Mouse (Mus musculus) adrenal gland, postnatal 10 days (tissue): ENCODE results near the gene 6430548M08Rik. TPM values are rescaled to one million over a fixed set of nuclear protein-coding genes. Genes with fewer than 3 reads are reported as not detected.

Experiments used
- DNase-seq: peaks from one replicate; pipeline ENCODE4 v3.0.0; 2021; ENCODE audit warnings: mixed read lengths
- total RNA-seq, 2 experiments: library from RNA; stranded (reverse); gene quantifications; 2 replicates each; pipeline ENCODE4 v1.2.3; 2021

6430548M08Rik gene
- total RNA-seq, 2 experiments from 2014 or later = 39.7 to 41.9 TPM

GRCm38 (mm10) chr8:120181861-120182414 is 68.0 kb downstream of the 6430548M08Rik start:
- DNase-seq = no peak

DNA sequence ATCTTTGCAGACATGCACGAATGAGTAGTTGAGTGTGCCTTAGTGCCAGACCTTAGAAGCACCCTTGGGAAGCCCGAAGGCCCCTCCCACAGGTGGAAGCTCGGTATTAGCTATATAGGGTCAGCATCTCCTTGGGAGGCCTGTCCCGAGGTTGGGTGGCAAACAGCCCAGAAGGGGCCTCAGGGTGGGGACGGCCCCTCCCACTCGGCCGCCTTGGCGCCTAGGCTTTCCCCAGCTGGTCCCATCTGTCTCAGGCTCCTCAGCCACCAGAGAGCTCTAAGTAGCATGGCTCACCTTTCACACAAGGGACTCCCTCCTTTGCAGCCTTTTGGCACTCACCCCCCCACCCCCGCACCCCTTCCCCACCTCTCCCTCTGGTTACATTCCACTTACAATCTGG is 70.4 kb downstream of the 6430548M08Rik start:
- DNase-seq = no peak

DNA sequence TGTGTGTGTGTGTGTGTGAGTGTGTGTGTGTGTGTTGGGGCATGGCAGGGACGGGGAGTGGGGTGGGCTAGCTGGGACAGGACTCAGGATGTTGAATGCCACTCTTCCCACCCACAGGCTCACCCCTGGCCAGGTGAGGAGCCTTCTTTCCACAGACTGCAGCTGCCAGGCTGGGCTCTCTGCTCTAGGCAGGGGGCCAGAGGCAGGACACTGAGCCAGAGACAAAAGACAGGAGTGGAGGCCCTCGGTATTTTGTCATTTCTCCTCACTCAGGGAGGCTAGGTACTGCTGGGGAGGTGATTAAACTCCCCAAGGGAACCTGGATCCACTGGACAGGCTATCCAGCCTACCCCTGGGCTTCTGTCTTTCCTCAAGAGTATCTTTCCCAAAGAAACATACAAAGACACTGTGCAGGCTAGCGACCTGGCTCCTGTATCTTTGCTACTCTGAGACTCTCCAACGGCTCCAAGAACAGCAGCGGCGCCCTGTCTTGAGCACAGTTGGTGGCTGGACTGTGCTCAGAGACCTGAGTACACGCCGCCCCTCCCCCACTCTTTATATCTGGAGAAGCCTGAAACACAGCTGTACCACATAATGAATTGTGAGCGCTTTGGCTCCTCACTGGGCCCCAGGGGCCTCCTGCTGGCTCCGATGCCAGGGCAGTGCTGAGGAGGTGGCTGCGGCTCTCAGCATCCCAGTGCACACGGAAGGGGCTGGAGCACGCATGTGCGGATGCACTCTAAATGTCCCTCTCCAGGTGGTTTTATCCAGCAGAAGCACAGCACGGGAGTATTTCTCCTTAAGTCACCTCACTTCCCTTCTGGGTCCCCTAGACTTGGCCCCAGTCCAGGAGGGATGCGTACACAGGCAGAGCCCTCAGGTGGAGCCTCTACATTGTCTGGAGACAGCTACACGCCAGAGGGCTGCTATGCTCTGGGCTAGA is 71.2 kb downstream of the 6430548M08Rik start:
- DNase-seq = peak; percentile 69

GRCm38 (mm10) chr8:120186454-120186853 is 72.5 kb downstream of the 6430548M08Rik start:
- DNase-seq = peak; percentile 69

DNA sequence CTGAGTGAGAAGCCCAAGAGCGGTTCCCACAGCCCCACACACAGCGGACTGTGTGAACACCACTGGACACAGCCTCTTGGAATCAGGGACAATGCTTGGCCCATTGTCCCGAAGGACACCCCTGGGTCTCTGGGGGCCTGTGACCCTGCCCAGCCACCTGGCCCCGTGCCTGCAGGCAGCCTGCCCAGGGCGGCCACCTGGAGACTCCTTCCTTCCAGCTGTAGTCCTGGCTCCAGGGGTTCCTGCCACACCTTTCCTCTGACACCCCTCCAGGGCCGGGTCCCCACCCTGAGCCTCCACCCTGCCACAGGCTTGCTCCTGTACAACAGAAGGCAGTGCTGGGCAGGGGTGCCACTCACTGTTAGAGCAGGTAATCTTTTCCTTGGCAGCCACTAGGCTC is 74.6 kb downstream of the 6430548M08Rik start:
- peak; percentile 87 for DNase-seq

- DNase-seq = peak; percentile 55
These were observed 75.5 kb downstream of the 6430548M08Rik start for GRCm38 (mm10) chr8:120189440-120189839.

DNA sequence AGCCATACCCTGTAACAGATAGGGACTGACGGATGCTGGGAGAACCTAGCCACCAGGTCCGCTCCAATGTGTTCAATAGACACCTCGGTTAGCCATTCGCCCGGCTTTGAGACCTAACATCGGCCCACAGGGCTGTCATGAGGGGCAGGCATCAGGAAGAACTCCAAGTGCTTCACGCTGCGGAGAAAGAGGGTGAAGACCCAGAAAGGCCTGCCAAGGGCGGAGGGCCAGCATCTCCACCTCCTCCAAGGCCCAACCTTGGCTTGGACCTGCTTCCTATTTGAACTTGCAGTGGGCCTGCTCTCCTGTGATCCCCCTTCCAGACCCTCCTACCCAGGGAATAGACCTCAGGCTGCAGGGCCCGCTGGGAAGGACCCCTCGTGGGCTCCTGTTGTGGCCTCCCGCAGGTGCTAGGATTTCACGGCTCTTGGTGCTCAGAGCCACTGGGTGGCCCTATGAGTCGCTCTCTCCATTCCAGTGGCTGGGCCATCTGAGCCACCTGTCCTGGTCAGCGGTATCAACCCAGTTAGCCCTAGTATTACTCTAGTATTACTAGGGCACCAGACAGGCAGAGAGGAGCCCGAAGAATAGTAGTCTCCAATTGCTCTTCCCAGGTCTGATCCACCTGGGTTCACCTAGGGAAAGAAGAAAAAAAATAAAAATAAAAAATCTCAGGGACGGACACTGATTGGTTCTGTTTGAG is 76.3 kb downstream of the 6430548M08Rik start:
- DNase-seq = no peak

DNA sequence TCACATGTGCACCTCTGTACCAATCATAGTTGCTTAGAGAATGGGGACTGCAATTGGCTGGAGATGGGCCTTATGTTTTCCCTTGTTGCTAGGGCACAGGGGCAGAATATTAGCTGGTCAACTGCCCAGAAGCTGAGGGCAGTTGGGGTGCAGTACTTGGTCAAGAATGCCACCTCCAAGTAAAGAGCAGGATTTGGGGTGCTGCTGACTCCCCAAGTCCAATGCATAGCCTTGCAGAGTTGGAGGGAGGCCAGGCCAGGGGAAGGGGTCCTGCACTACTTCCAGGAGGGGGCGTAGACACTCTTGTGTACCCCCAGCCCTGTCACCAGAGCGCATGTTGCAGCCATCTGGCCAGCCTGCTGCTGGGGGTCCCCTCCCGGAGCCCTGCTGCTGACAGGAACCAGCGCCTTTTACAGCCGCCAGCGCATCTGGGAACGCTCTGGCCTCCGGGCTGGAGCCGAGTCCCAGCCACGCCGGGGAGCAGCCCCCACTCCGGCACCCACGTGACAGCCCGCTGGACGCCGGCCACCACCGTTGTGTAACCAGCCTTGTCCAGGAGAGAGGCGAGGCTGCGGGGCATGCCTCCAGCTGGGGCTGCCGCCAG is 77.0 kb downstream of the 6430548M08Rik start:
- DNase-seq = peak; percentile 99

GRCm38 (mm10) chr8:120191633-120192032 is 77.7 kb downstream of the 6430548M08Rik start:
- no peak for DNase-seq

- no peak for DNase-seq
These were observed 78.2 kb downstream of the 6430548M08Rik start for GRCm38 (mm10) chr8:120192118-120192517.

GRCm38 (mm10) chr8:120201351-120201750 is 87.4 kb downstream of the 6430548M08Rik start:
- DNase-seq = no peak

GRCm38 (mm10) chr8:120202546-120202945 is 88.6 kb downstream of the 6430548M08Rik start:
- no peak for DNase-seq

DNA sequence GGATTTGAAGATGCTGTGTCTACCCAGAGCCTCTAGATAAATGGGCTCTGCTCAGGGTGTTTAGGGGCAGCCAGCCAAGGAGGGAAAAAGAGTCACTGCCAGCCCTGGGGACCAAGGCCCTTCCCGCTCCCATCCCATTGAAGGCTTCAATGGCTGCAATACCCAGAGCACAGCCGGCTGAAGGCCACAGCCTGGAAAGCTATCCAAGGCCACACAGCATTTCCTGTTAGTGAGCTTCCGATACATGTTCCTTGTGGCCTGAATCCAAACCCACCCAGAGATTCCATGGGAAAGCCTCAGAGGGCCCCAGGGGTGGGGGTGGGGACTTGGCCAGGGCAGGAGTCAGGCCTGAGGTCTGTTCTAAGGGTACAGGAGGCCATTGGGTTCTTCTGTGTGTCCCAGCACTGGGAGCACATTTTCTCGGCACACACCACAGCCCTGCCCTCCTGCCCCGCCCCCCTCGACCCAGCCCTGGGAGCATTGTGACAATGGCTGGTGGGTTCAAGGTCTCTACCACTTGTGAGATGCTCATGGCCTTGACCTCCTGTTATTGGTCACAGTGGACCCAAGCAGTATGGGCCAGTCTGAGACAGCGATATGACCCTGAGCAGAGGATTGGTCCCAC is 90.9 kb downstream of the 6430548M08Rik start:
- peak; percentile 87 for DNase-seq

GRCm38 (mm10) chr8:120205916-120206315 is 92.0 kb downstream of the 6430548M08Rik start:
- peak; percentile 37 for DNase-seq

DNA sequence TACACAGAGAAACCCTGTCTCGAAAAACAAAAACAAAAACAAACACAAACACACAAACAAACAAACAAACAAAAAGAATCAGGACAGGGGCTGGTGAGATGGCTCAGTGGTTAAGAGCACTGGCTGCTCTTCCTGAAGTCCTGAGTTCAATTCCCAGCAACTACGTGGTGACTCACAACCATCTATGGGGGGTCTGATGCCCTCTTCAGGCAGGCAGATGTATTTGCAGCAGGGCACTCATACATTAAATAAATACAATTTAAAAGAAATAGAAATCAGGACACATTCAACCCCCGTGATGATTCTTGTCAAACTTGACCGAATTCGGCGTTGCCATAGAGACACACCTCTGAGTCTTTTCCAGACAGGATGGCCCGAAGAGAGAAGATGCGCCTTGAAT is 93.4 kb downstream of the 6430548M08Rik start:
- DNase-seq = no peak

- no peak for DNase-seq
These were observed 94.2 kb downstream of the 6430548M08Rik start for GRCm38 (mm10) chr8:120208113-120208512.

DNA sequence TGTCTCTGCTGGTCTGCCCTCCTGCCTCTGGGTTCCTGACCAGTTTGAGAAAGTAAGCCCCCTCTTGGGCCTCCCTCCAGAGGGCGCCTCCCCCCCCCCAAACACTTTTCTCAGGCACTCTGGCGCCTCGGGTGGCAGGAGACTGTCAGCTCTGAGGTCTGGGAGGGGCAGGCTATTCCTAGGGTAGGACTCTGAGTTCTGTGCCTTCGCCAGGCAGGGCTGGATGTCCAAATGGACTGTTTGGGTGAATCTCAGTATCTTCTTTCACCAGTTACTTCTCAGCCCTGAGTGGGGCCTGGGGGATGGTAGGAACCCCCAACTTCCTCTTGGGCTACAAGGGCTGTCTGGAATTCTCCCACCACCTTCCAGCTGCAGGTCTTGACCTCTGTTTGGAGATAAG is 97.4 kb downstream of the 6430548M08Rik start:
- DNase-seq = no peak

GRCm38 (mm10) chr8:120212596-120212995 is 98.6 kb downstream of the 6430548M08Rik start:
- DNase-seq = no peak

- no peak for DNase-seq
These were observed 99.3 kb downstream of the 6430548M08Rik start for GRCm38 (mm10) chr8:120213229-120213628.

DNA sequence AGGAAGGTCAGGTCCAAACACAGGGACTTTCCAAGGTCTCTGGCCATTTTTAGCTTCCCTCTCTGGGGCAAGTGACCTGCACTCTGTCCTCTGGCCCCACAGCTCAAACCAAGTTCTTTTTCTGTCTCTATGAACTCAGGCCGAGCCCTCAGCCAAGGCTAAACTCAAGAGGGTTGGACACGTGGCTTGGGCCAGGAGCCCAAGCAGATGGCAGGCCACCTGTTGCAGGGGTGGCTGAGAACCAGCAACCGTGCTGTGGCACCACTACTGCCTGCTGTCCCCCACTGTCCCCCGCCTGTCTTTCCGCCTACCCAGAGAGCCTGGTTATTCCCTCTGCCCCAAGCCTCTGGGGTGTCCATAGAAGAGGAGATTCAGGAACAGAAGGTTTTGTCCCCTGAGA is 100.0 kb downstream of the 6430548M08Rik start:
- peak; percentile 70 for DNase-seq
